Mouse (Mus musculus): Measurements from ENCODE around the gene Sipa1l1. TPM values are rescaled to one million over a fixed set of nuclear protein-coding genes. Genes with fewer than 3 reads are reported as not detected.

The Sipa1l1 gene
- polyA plus RNA-seq, 1 experiment from 2014 or later = 41.7 TPM

GRCm38 (mm10) chr12:82397751-82398150, 228.6 kb downstream of the Sipa1l1 start:
- no peak overlapping the region for H3K27ac ChIP-seq
- no peak for ATAC-seq (ENCODE audit: low FRiP score)

GRCm38 (mm10) chr12:82398926-82399325, 229.8 kb downstream of the Sipa1l1 start:
- no peak for ATAC-seq (ENCODE audit: low FRiP score)
- peaks cover 32% of the 10 kb centered on the region for H3K36me3 ChIP-seq (replicated peaks)
- WGBS = 90% methylated on average over 2 of the region's 2 CpGs

More at GRCm38 (mm10) chr12:82397751-82398150, 228.6 kb downstream of the Sipa1l1 start:
- Histone ChIP-seq H3K4me1 (peaks cover 9% of the 10 kb centered on the region), H3K9ac (no peak overlapping the region), H3K27me3 (no peaks in the 10 kb centered on the region), H3K4me3 (replicated peaks) (no peak overlapping the region), H3K9me3 (no peaks in the 10 kb centered on the region), H3K4me2 (no peak overlapping the region), H3K36me3 (replicated peaks) (peaks cover 22% of the 10 kb centered on the region)
- 60% methylated on average over 9 of the region's 9 CpGs for WGBS

GRCm38 (mm10) chr12:82399971-82400720, 231.0 kb downstream of the Sipa1l1 start:
- Histone ChIP-seq H3K9me3 (no peaks in the 10 kb centered on the region), H3K36me3 (replicated peaks) (peaks cover 35% of the 10 kb centered on the region), H3K9ac (no peak overlapping the region), H3K4me1 (peaks cover 4% of the 10 kb centered on the region; the same call in 1 of the 2 replicates), H3K27ac (0 out of 2 replicates have a peak overlapping the region, but pooled peaks have one; percentile 37), H3K27me3 (no peaks in the 10 kb centered on the region), H3K4me2 (no peak overlapping the region), H3K4me3 (replicated peaks) (no peak overlapping the region)
- no peak for ATAC-seq (ENCODE audit: low FRiP score)
- 81% methylated on average over 6 of the region's 6 CpGs for WGBS

More at GRCm38 (mm10) chr12:82398926-82399325, 229.8 kb downstream of the Sipa1l1 start:
- Histone ChIP-seq H3K27ac (no peak overlapping the region), H3K4me3 (replicated peaks) (no peak overlapping the region), H3K4me2 (no peak overlapping the region), H3K9ac (no peak overlapping the region), H3K27me3 (no peaks in the 10 kb centered on the region), H3K9me3 (no peaks in the 10 kb centered on the region), H3K4me1 (peaks cover 4% of the 10 kb centered on the region)

GRCm38 (mm10) chr12:82400783-82401182, 231.7 kb downstream of the Sipa1l1 start:
- H3K4me2 ChIP-seq = no peak overlapping the region
- WGBS = 69% methylated on average over 7 of the region's 7 CpGs
- H3K4me1 ChIP-seq = peaks cover 4% of the 10 kb centered on the region; the same call in 1 of the 2 replicates
- H3K36me3 ChIP-seq (replicated peaks) = peaks cover 35% of the 10 kb centered on the region
- no peak overlapping the region for H3K27ac ChIP-seq
- H3K4me3 ChIP-seq (replicated peaks) = no peak overlapping the region
- H3K9ac ChIP-seq = no peak overlapping the region
- H3K9me3 ChIP-seq = no peaks in the 10 kb centered on the region
- no peak for ATAC-seq (ENCODE audit: low FRiP score)
- H3K27me3 ChIP-seq = no peaks in the 10 kb centered on the region

GRCm38 (mm10) chr12:82401440-82401839, 232.3 kb downstream of the Sipa1l1 start:
- H3K36me3 ChIP-seq (replicated peaks) = peaks cover 33% of the 10 kb centered on the region
- no peak overlapping the region for H3K27ac ChIP-seq
- H3K9me3 ChIP-seq = no peaks in the 10 kb centered on the region
- H3K4me1 ChIP-seq = peaks cover 4% of the 10 kb centered on the region; the same call in 1 of the 2 replicates
- no peak for ATAC-seq (ENCODE audit: low FRiP score)
- H3K4me3 ChIP-seq (replicated peaks) = no peak overlapping the region
- H3K4me2 ChIP-seq = no peak overlapping the region
- H3K27me3 ChIP-seq = no peaks in the 10 kb centered on the region
- WGBS = 91% methylated on average over 4 of the region's 4 CpGs
- H3K9ac ChIP-seq = no peak overlapping the region

- 90% methylated on average over 9 of the region's 9 CpGs for WGBS
- H3K27me3 ChIP-seq = no peaks in the 10 kb centered on the region
- ATAC-seq (ENCODE audit: low FRiP score) = no peak
- H3K4me3 ChIP-seq (replicated peaks) = no peak overlapping the region
- H3K4me2 ChIP-seq = no peak overlapping the region
- no peaks in the 10 kb centered on the region for H3K9me3 ChIP-seq
- peaks cover 24% of the 10 kb centered on the region for H3K36me3 ChIP-seq (replicated peaks)
- H3K27ac ChIP-seq = no peak overlapping the region
- no peak overlapping the region for H3K9ac ChIP-seq
- peaks cover 4% of the 10 kb centered on the region; the same call in 1 of the 2 replicates for H3K4me1 ChIP-seq
Observed at GRCm38 (mm10) chr12:82402635-82403034, 233.5 kb downstream of the Sipa1l1 start.

- Histone ChIP-seq H3K4me2 (no peak overlapping the region), H3K36me3 (replicated peaks) (peaks cover 17% of the 10 kb centered on the region; the same call in 1 of the 2 replicates), H3K4me1 (peaks cover 11% of the 10 kb centered on the region), H3K9me3 (no peaks in the 10 kb centered on the region), H3K27ac (no peak overlapping the region), H3K9ac (no peak overlapping the region), H3K4me3 (replicated peaks) (no peak overlapping the region), H3K27me3 (no peaks in the 10 kb centered on the region)
- no peak for ATAC-seq (ENCODE audit: low FRiP score)
- 65% methylated on average over 5 of the region's 5 CpGs for WGBS
Observed at GRCm38 (mm10) chr12:82407531-82408255, 238.6 kb downstream of the Sipa1l1 start.

- Histone ChIP-seq H3K9ac (no peak overlapping the region), H3K4me2 (no peak overlapping the region), H3K4me1 (peaks cover 11% of the 10 kb centered on the region), H3K4me3 (replicated peaks) (no peak overlapping the region), H3K36me3 (replicated peaks) (peaks cover 10% of the 10 kb centered on the region; the same call in 1 of the 2 replicates), H3K9me3 (no peaks in the 10 kb centered on the region), H3K27ac (no peak overlapping the region), H3K27me3 (no peaks in the 10 kb centered on the region)
- no peak for ATAC-seq (ENCODE audit: low FRiP score)
- WGBS = 88% methylated on average over 6 of the region's 6 CpGs
Observed at GRCm38 (mm10) chr12:82408486-82408885, 239.4 kb downstream of the Sipa1l1 start.

- WGBS = 70% methylated on average over 7 of the region's 7 CpGs
- H3K36me3 ChIP-seq (replicated peaks) = peaks cover 4% of the 10 kb centered on the region
- H3K9ac ChIP-seq = no peak overlapping the region
- H3K27ac ChIP-seq = no peak overlapping the region
- ATAC-seq (ENCODE audit: low FRiP score) = no peak
- no peaks in the 10 kb centered on the region for H3K9me3 ChIP-seq
- H3K4me1 ChIP-seq = peaks cover 11% of the 10 kb centered on the region
- no peak overlapping the region for H3K4me2 ChIP-seq
- H3K27me3 ChIP-seq = no peaks in the 10 kb centered on the region
- no peak overlapping the region for H3K4me3 ChIP-seq (replicated peaks)
Observed at GRCm38 (mm10) chr12:82409686-82410472, 240.8 kb downstream of the Sipa1l1 start.

GRCm38 (mm10) chr12:82412291-82413032, 243.3 kb downstream of the Sipa1l1 start:
- no peaks in the 10 kb centered on the region for H3K27me3 ChIP-seq
- H3K36me3 ChIP-seq (replicated peaks) = peaks cover 12% of the 10 kb centered on the region
- no peak overlapping the region for H3K4me3 ChIP-seq (replicated peaks)
- H3K4me2 ChIP-seq = no peak overlapping the region
- H3K9ac ChIP-seq = no peak overlapping the region
- no peak for ATAC-seq (ENCODE audit: low FRiP score)
- H3K4me1 ChIP-seq = peaks cover 11% of the 10 kb centered on the region
- WGBS = 74% methylated on average over 3 of the region's 3 CpGs
- H3K9me3 ChIP-seq = no peaks in the 10 kb centered on the region
- H3K27ac ChIP-seq = no peak overlapping the region

GRCm38 (mm10) chr12:82415690-82416364, 246.7 kb downstream of the Sipa1l1 start:
- Histone ChIP-seq H3K9ac (no peak overlapping the region), H3K4me2 (no peak overlapping the region), H3K9me3 (no peaks in the 10 kb centered on the region), H3K4me1 (peaks cover 5% of the 10 kb centered on the region; the same call in 1 of the 2 replicates), H3K36me3 (replicated peaks) (peaks cover 23% of the 10 kb centered on the region), H3K4me3 (replicated peaks) (no peak overlapping the region), H3K27ac (no peak overlapping the region), H3K27me3 (no peaks in the 10 kb centered on the region)
- 86% methylated on average over 4 of the region's 4 CpGs for WGBS
- no peak for ATAC-seq (ENCODE audit: low FRiP score)
